Mouse (Mus musculus): ENCODE measurements around the gene Plac1. TPM values are rescaled to one million over a fixed set of nuclear protein-coding genes. Genes with fewer than 3 reads are reported as not detected.
"Not testable (repeated sequence)": the region's sequence is repeated elsewhere in the genome, so short reads cannot be mapped to it uniquely, and the experiment has no call there.

Gene Plac1
- polyA plus RNA-seq, 1 experiment from 2014 or later, result 15.0 TPM

GRCm38 (mm10) chrX:53040138-53040537 is 199.8 kb downstream of the Plac1 start:
- 74% methylated on average over 6 of the region's 6 CpGs for WGBS
- no peak for ATAC-seq (ENCODE audit: borderline replicate concordance, extremely low read depth, low FRiP score, low TSS enrichment)
- no peaks in the 10 kb centered on the region for H3K9me3 ChIP-seq
- no peak overlapping the region for H3K4me2 ChIP-seq
- no peak overlapping the region for H3K9ac ChIP-seq
- H3K27me3 ChIP-seq, result no peaks in the 10 kb centered on the region
- H3K4me3 ChIP-seq, result no peak overlapping the region
- peaks cover 9% of the 10 kb centered on the region; the same call in 1 of the 2 replicates for H3K4me1 ChIP-seq
- H3K27ac ChIP-seq, result no peak overlapping the region
- H3K36me3 ChIP-seq, result no peaks in the 10 kb centered on the region

- H3K27ac ChIP-seq, result no peak overlapping the region
- H3K9ac ChIP-seq, result no peak overlapping the region
- H3K9me3 ChIP-seq, result no peaks in the 10 kb centered on the region
- ATAC-seq (ENCODE audit: borderline replicate concordance, extremely low read depth, low FRiP score, low TSS enrichment), result no peak
- peaks cover 6% of the 10 kb centered on the region; the same call in 1 of the 2 replicates for H3K4me1 ChIP-seq
- no peaks in the 10 kb centered on the region for H3K36me3 ChIP-seq
- H3K27me3 ChIP-seq, result no peaks in the 10 kb centered on the region
- 31% methylated on average over 5 of the region's 5 CpGs for WGBS
- no peak overlapping the region for H3K4me2 ChIP-seq
- H3K4me3 ChIP-seq, result no peak overlapping the region
These were observed 200.3 kb downstream of the Plac1 start for GRCm38 (mm10) chrX:53039651-53040050.

DNA sequence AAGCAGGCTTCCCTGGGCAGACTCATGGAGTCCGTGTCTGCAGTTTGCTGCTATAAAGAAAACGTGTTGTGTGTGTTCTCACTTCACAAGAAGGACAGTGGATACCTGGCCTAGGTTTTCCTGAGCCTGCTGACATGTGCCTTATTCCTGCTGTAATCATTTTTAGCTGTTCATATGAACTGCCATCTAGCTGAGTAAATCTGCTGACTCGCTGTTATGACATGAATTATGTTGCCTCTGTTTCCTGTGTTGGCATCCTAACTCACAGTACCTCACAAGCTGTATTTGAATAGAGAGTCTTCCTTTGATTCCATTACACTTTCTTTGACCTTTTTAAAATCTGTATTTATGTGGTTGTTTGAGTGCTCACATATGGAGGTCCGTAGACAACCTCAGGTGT is 201.7 kb downstream of the Plac1 start:
- no peak overlapping the region for H3K4me2 ChIP-seq
- no peak overlapping the region for H3K27ac ChIP-seq
- no peaks in the 10 kb centered on the region for H3K9me3 ChIP-seq
- no peak overlapping the region for H3K9ac ChIP-seq
- H3K36me3 ChIP-seq, result no peaks in the 10 kb centered on the region
- no peaks in the 10 kb centered on the region for H3K27me3 ChIP-seq
- no peak overlapping the region for H3K4me3 ChIP-seq
- 80% methylated on average over 4 of the region's 4 CpGs for WGBS
- no peaks in the 10 kb centered on the region for H3K4me1 ChIP-seq
- ATAC-seq (ENCODE audit: borderline replicate concordance, extremely low read depth, low FRiP score, low TSS enrichment), result no peak

- Histone ChIP-seq H3K36me3 (no peaks in the 10 kb centered on the region), H3K4me2 (no peak overlapping the region), H3K27me3 (no peaks in the 10 kb centered on the region), H3K4me1 (no peaks in the 10 kb centered on the region), H3K27ac (no peak overlapping the region), H3K4me3 (no peak overlapping the region), H3K9me3 (no peaks in the 10 kb centered on the region), H3K9ac (no peak overlapping the region)
- 54% methylated on average over 5 of the region's 5 CpGs for WGBS
- no peak for ATAC-seq (ENCODE audit: borderline replicate concordance, extremely low read depth, low FRiP score, low TSS enrichment)
These were observed 210.4 kb downstream of the Plac1 start for GRCm38 (mm10) chrX:53029559-53029958.

- Histone ChIP-seq H3K4me2 (no peak overlapping the region), H3K27ac (no peak overlapping the region), H3K9me3 (no peaks in the 10 kb centered on the region), H3K9ac (no peak overlapping the region), H3K4me1 (no peaks in the 10 kb centered on the region), H3K4me3 (no peak overlapping the region), H3K27me3 (no peaks in the 10 kb centered on the region), H3K36me3 (no peaks in the 10 kb centered on the region)
- WGBS, result 44% methylated on average over 11 of the region's 11 CpGs
- 0 out of 2 replicates have a peak, but pooled peaks have one; percentile 57 for ATAC-seq (ENCODE audit: borderline replicate concordance, extremely low read depth, low FRiP score, low TSS enrichment)
These were observed 214.3 kb downstream of the Plac1 start for GRCm38 (mm10) chrX:53025471-53026223.

DNA sequence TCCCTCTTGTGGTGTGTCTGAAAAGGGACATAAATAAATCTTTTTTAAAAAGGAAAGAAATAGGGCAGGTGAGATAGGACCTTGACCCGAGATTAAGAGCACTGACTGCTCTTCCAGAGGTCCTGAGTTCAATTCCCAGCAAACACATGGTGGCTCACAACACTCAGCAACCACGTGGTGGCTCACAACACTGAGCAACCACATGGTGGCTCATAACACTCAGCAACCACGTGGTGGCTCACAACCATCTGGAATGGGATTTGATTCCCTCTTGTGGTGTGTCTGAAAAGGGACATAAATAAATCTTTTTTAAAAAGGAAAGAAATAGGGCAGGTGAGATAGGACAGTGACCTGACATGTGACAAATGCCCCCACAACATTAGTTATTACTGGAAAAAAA is 215.6 kb downstream of the Plac1 start:
- not testable (repeated sequence) for ATAC-seq (ENCODE audit: borderline replicate concordance, extremely low read depth, low FRiP score, low TSS enrichment); H3K27me3 ChIP-seq; H3K4me3 ChIP-seq; H3K9me3 ChIP-seq; H3K4me2 ChIP-seq; H3K36me3 ChIP-seq; H3K9ac ChIP-seq; H3K27ac ChIP-seq; H3K4me1 ChIP-seq
- WGBS, result 15% methylated on average over 3 of the region's 3 CpGs

DNA sequence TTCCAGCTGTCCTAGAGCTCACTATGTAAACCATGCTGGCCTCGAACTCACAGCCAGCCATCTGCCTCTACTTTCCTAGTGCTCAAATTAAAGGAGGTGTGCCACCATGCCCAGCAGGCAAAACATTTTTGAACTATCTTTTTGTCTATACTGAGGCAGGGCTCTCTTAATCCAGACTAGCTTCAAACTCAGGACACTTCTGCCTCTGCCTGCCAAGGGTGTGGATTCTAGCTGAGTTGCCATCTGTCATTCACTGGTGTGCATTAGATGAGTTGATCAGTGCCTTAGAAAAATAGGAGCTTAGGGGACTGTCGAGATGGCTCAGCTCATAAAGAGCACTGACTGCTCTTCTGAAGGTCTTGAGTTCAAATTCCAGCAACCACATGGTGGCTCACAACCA is 216.9 kb downstream of the Plac1 start:
- H3K4me2 ChIP-seq, result no peak overlapping the region
- WGBS, result 86% methylated on average over 2 of the region's 2 CpGs
- no peaks in the 10 kb centered on the region for H3K27me3 ChIP-seq
- no peak overlapping the region for H3K27ac ChIP-seq
- H3K9me3 ChIP-seq, result no peaks in the 10 kb centered on the region
- no peak overlapping the region for H3K4me3 ChIP-seq
- ATAC-seq (ENCODE audit: borderline replicate concordance, extremely low read depth, low FRiP score, low TSS enrichment), result no peak
- H3K4me1 ChIP-seq, result no peaks in the 10 kb centered on the region
- H3K36me3 ChIP-seq, result no peaks in the 10 kb centered on the region
- H3K9ac ChIP-seq, result no peak overlapping the region

MicroRNAs within 50 kb of the gene (microRNA counts, 519-probe panel; counts per million panel counts)
- microRNA mmu-miR-322, result 3,841 counts per million, percentile 94 among the panel's probes with 10 or more counts
- microRNA mmu-miR-351, result 2,766 counts per million, percentile 72 among the panel's probes with 10 or more counts
- 780 counts per million, percentile 2 among the panel's probes with 10 or more counts for microRNA mmu-miR-450a-3p
- microRNA mmu-miR-450a-5p, result 3,494 counts per million, percentile 92 among the panel's probes with 10 or more counts
- microRNA mmu-miR-450b-3p, result 2,255 counts per million, percentile 31 among the panel's probes with 10 or more counts
- microRNA mmu-miR-450b-5p, result 19.7 counts per million
- microRNA mmu-miR-503, result 2,517 counts per million, percentile 53 among the panel's probes with 10 or more counts
- 2,510 counts per million, percentile 52 among the panel's probes with 10 or more counts for microRNA mmu-miR-542-3p
- microRNA mmu-miR-542-5p, result 2,779 counts per million, percentile 73 among the panel's probes with 10 or more counts

Small RNA genes within 50 kb of the gene (microRNA-seq; reads per million reads assigned to microRNA genes)
- gene Mir322, result 82,783 reads per million, percentile 100 among the genes with 10 or more reads in this experiment
- gene Mir351, result 13,196 reads per million, percentile 96 among the genes with 10 or more reads in this experiment
- 45.8 reads per million, percentile 44 among the genes with 10 or more reads in this experiment for gene Mir450-1
- 15.9 reads per million, percentile 34 among the genes with 10 or more reads in this experiment for gene Mir450-2
- 331 reads per million, percentile 67 among the genes with 10 or more reads in this experiment for gene Mir450b
- gene Mir503, result 2,074 reads per million, percentile 83 among the genes with 10 or more reads in this experiment
- 1,183 reads per million, percentile 77 among the genes with 10 or more reads in this experiment for gene Mir542

Other genes starting within 250 kb of the Plac1 start
- 15.1 and 15.6 TPM in 2 replicates for gene Fam122b, start 29.7 kb upstream of the Plac1 start, polyA plus RNA-seq (2015; fragmentation: Nextera tagmentation; extraction: Ambion mirVana)
- gene Fam122c, start 33.3 kb upstream of the Plac1 start, polyA plus RNA-seq (2015; fragmentation: Nextera tagmentation; extraction: Ambion mirVana), result not detected in 2 replicates
- gene Mospd1, start 130.4 kb upstream of the Plac1 start, polyA plus RNA-seq (2015; fragmentation: Nextera tagmentation; extraction: Ambion mirVana), result 40.7 and 45.3 TPM in 2 replicates
- not detected in 2 replicates for gene Etd, start 194.8 kb upstream of the Plac1 start, polyA plus RNA-seq (2015; fragmentation: Nextera tagmentation; extraction: Ambion mirVana)